Mouse (Mus musculus) embryonic stem cell, embryonic (primary cell): Measurements from ENCODE around the gene Pdia2.

ENCODE experiments used
- CTCF ChIA-PET, 4 experiments: fragments of 300-600 bp in 2 of 4; fragments of 350-600 bp in 2 of 4; sonication (Branson Sonifier 250); formaldehyde crosslinking; loops; one replicate each; lab custom pipeline; 2022; ENCODE audit warnings: inconsistent platforms in 2 of 4; lab: Charles Lee
- POLR2A ChIA-PET, 4 experiments: fragments of 300-600 bp in 2 of 4; fragments of 350-600 bp in 2 of 4; sonication (Branson Sonifier 250); formaldehyde crosslinking; loops; one replicate each; lab custom pipeline; 2022; ENCODE audit warnings: antibody characterized with exemption in 4 of 4, inconsistent platforms in 1 of 4; lab: Charles Lee

Gene Pdia2

GRCm38 (mm10) chr17:26168039-26168438, 30.8 kb downstream of the Pdia2 start:
- POLR2A ChIA-PET, result interaction anchor here in 3 of 4 experiments (0.6 to 1.7 kb wide), 7 partner anchors 9 to 233 kb away, joined by 3 to 13 read pairs (median 4); partner anchors contain the start of gene Arhgdig (in 1 of the 3)
- CTCF ChIA-PET, result interaction anchor here in 1 of 4 experiments (0.6 kb wide), 1 partner anchor 787 kb away, joined by 4 read pairs; no protein-coding TSS in a partner anchor

DNA sequence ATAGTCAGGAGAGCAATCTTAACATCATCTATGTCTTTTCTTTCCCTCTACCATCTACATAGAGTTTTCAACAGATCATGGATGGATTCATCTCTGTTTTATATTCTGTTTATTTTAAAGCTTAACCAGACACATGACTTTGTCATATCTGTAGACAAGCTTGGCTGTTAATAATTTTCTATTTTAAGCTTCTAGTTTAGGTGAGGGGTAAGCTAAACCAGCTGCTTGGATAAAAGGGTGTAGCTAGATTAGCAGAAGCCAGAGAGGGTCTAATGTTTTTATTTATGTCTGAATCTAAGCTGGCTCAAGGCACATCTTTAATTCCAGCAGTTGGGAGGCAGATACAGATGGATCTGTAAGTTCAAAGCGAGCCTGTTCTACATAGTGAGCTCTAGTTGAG, 36.2 kb downstream of the Pdia2 start:
- ChIA-PET CTCF (interaction anchor here in 2 of 4 experiments (0.6 kb wide), 2 partner anchors 38 to 73 kb away, joined by 3 to 4 read pairs; partner anchors contain the start of gene Decr2 (in 1 of the 2)), POLR2A (interaction anchor here in 2 of 4 experiments (0.6 to 1.5 kb wide), 4 partner anchors 9 to 271 kb away, joined by 3 to 7 read pairs (median 3); no protein-coding TSS in a partner anchor)

DNA sequence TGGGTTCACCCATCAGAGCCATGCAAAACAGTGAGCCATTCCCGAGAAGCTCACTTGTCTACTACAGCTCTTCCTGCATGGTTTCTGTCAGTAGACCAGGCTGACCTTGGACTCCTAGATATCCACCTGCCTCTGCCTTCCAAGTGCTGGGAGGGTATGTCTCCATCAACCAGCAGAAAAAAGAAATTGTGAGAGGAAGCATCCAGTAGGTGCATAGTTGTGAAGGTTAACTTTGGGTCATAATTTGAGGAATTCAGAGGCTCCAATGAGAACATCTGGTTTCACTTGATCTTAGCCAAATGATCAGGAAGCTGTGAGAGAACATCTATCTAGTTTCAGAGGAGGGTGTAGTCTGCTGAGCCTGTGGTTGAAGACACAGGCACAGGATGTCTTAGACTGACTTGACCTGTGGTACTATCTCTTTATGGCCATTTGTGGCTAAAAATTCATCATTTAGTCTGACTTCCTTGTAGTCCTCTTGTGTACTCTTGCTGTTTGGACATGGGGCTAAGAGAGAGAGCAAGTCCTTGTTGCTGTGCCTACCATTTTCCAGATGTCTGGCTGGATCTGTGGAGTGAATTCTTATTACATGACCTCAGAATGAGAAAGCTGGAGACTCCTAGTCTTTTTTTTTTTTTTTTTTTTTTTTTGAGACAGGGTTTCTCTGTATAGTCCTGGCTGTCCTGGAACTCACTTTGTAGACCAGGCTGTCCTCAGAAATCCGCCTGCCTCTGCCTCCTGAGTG, 46.8 kb downstream of the Pdia2 start:
- ChIA-PET CTCF (no interaction called here), POLR2A (interaction anchor here in 2 of 4 experiments (0.7 to 2.3 kb wide), 4 partner anchors 14 to 100 kb away, joined by 3 to 6 read pairs (median 6); partner anchors contain the start of genes Axin1 (in 1 of the 2), Luc7l (in 1 of the 2) and Nme4 (in 1 of the 2))

- ChIA-PET CTCF (no interaction called here), POLR2A (no interaction called here)
Measured at GRCm38 (mm10) chr17:26149056-26149455, 49.8 kb downstream of the Pdia2 start.
